Mouse (Mus musculus) G1E (cell line): Measurements from ENCODE around the gene Pus1.

Source experiments
- CTCF ChIP-seq: IDR thresholded peaks from 2 replicates; pipeline ENCODE4 v1.5.1; 2012; ENCODE audit warnings: low read depth, low read length, inconsistent platforms, mixed read lengths
- GATA1 ChIP-seq: IDR thresholded peaks from 2 replicates; pipeline ENCODE4 v1.6.1; 2012; ENCODE audit warnings: borderline replicate concordance, low read length, inconsistent platforms, mixed read lengths
- GATA2 ChIP-seq: IDR thresholded peaks from 2 replicates; pipeline ENCODE4 v1.6.1; 2012; ENCODE audit warnings: low read depth, low read length, inconsistent platforms, borderline replicate concordance
- POLR2AphosphoS5 ChIP-seq: IDR thresholded peaks from 2 replicates; pipeline ENCODE4 v1.6.1; 2012; ENCODE audit warnings: low read depth, low read length, inconsistent platforms; ENCODE audit not compliant: insufficient replicate concordance

GRCm38 (mm10) chr5:110769272-110769671, 11.2 kb downstream of the Pus1 start:
- no peak for TF ChIP-seq GATA1
- TF ChIP-seq CTCF: no peak
- no peak for TF ChIP-seq POLR2AphosphoS5
- TF ChIP-seq GATA2: no peak
